Mouse (Mus musculus): ENCODE data around the gene Zdhhc9. TPM values are rescaled to one million over a fixed set of nuclear protein-coding genes. Genes with fewer than 3 reads are reported as not detected.

Gene Zdhhc9
- polyA plus RNA-seq, 1 experiment from 2014 or later = 2.9 TPM

DNA sequence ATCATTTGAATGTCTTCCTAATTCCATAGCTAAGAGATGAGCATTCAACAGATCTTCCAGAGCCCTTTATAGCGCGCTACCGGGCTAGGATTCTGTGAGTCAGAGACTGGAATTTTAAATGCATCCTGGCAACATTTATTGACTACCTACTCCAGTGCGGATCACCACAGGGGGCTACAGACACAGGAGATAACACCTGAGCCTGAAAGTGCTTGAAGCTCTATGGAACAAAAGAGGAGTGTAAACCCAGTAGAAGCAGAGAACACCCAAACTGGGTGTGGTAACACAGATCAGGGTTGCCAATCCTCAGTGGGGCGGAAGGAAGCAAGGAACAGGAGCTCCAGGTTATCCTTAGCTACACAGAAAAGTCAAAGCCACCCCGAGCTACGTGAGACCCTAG, 6.2 kb downstream of the Zdhhc9 start:
- WGBS = 86% methylated on average over 7 of the region's 7 CpGs

DNA sequence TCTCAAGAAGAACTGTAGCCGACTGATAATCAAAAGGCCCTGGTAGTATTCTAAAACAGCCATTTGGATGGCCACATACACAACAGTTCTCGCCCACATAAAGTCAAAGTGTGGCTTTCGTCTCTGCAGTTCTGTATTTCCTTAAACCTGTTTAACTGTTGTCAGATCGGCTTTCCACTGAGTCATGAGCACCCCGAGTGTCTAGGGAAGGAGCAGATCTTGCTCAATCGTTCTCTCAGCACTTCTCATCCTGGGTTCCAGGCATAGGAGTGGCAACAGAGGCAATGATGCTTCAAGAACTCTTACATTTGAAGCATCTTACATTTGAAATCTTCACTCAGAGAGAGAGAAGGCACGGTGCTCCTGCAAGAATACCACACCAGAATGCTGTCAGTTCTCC, 6.7 kb downstream of the Zdhhc9 start:
- DNase-seq (ENCODE audit: low spot score) = no peak
- 85% methylated on average over 7 of the region's 7 CpGs for WGBS
- Histone ChIP-seq H3K27me3 (ENCODE audit: insufficient read depth, poor library complexity, severe bottlenecking) (peaks cover 8% of the 10 kb centered on the region; the same call in 1 of the 2 replicates), H3K36me3 (no peaks in the 10 kb centered on the region), H3K9me3 (no peaks in the 10 kb centered on the region), H3K4me3 (no peak overlapping the region), H3K4me1 (no peaks in the 10 kb centered on the region), H3K27ac (no peak overlapping the region)

More for the DNA sequence above, 6.2 kb downstream of the Zdhhc9 start:
- DNase-seq (ENCODE audit: low spot score) = no peak
- H3K4me3 ChIP-seq = no peak overlapping the region
- no peaks in the 10 kb centered on the region for H3K36me3 ChIP-seq
- peaks cover 8% of the 10 kb centered on the region; the same call in 1 of the 2 replicates for H3K27me3 ChIP-seq (ENCODE audit: insufficient read depth, poor library complexity, severe bottlenecking)
- no peaks in the 10 kb centered on the region for H3K9me3 ChIP-seq
- no peak overlapping the region for H3K27ac ChIP-seq
- no peaks in the 10 kb centered on the region for H3K4me1 ChIP-seq

DNA sequence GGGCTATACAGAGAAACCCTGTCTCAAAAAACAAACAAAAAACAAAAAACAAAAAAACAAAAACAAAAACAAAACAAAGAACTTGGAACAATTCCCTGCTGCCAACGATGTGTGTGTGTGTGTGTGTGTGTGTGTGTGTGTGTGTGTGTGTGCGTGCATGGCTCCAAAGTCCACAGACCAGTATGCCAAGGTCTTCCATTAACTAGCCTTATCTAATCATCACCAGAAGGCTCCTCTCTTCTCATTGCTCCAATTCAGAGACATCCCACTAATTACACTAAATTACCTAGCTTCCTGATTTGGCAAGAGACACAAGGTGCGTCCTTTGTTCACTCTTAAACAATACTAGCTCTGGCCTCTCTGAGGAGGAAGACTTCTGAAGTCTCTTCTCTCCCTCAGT, 8.0 kb downstream of the Zdhhc9 start:
- no peak for DNase-seq (ENCODE audit: low spot score)
- peaks cover 5% of the 10 kb centered on the region; the same call in 1 of the 2 replicates for H3K27me3 ChIP-seq (ENCODE audit: insufficient read depth, poor library complexity, severe bottlenecking)
- no peaks in the 10 kb centered on the region for H3K36me3 ChIP-seq
- H3K4me3 ChIP-seq = no peak overlapping the region
- H3K4me1 ChIP-seq = no peaks in the 10 kb centered on the region
- 94% methylated on average over 3 of the region's 3 CpGs for WGBS
- no peaks in the 10 kb centered on the region for H3K9me3 ChIP-seq
- H3K27ac ChIP-seq = no peak overlapping the region

DNA sequence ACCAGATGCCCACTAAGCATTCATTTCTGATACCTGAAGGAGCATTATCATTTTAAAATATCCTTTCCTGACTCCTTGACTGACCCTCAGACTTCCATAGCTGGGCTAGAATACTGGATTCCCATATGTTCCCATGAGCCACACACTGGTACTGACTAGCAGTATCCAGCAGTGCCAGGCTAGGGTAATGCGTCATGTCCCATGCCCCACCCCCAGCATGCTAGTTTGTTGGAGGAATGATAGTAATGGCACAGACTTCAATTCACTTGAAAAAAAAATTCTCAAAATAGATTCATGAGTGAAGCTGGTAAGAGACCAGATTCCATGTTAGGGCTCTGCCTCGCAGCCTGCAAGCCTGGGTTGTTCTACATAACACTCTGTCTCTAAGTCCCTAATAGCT, 9.7 kb downstream of the Zdhhc9 start:
- Histone ChIP-seq H3K27me3 (ENCODE audit: insufficient read depth, poor library complexity, severe bottlenecking) (peaks cover 5% of the 10 kb centered on the region; the same call in 1 of the 2 replicates), H3K9me3 (no peaks in the 10 kb centered on the region)
- WGBS = 78% methylated on average over 2 of the region's 2 CpGs

DNA sequence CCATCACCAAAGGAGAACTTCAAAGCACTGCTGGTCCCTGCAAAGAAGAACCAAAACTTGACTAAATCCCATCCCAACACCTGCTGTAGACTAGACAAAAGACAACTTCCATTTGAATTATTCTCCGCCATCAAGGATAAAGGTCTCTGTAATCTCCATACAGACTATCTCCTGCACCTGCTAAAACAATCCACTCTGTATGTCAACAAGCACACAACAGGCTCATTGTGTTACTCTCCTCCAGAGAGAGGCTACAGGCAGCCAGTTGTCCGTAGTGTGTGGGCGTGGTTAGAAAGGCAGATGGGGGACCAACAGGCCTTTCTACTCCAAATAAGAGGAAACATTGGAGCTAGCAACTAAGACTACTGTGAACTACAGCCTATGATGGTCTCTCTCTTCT, 10.8 kb downstream of the Zdhhc9 start:
- no peak for DNase-seq (ENCODE audit: low spot score)
- H3K36me3 ChIP-seq = no peaks in the 10 kb centered on the region
- H3K4me3 ChIP-seq = no peak overlapping the region
- 90% methylated on average over 3 of the region's 3 CpGs for whole genome bisulfite sequencing
- H3K4me1 ChIP-seq = no peaks in the 10 kb centered on the region
- H3K27me3 ChIP-seq (ENCODE audit: insufficient read depth, poor library complexity, severe bottlenecking) = no peaks in the 10 kb centered on the region
- no peaks in the 10 kb centered on the region for H3K9me3 ChIP-seq
- no peak overlapping the region for H3K27ac ChIP-seq

More for the DNA sequence above, 9.7 kb downstream of the Zdhhc9 start:
- DNase-seq (ENCODE audit: low spot score) = no peak
- H3K36me3 ChIP-seq = no peaks in the 10 kb centered on the region
- H3K27ac ChIP-seq = no peak overlapping the region
- no peaks in the 10 kb centered on the region for H3K4me1 ChIP-seq
- H3K4me3 ChIP-seq = no peak overlapping the region

DNA sequence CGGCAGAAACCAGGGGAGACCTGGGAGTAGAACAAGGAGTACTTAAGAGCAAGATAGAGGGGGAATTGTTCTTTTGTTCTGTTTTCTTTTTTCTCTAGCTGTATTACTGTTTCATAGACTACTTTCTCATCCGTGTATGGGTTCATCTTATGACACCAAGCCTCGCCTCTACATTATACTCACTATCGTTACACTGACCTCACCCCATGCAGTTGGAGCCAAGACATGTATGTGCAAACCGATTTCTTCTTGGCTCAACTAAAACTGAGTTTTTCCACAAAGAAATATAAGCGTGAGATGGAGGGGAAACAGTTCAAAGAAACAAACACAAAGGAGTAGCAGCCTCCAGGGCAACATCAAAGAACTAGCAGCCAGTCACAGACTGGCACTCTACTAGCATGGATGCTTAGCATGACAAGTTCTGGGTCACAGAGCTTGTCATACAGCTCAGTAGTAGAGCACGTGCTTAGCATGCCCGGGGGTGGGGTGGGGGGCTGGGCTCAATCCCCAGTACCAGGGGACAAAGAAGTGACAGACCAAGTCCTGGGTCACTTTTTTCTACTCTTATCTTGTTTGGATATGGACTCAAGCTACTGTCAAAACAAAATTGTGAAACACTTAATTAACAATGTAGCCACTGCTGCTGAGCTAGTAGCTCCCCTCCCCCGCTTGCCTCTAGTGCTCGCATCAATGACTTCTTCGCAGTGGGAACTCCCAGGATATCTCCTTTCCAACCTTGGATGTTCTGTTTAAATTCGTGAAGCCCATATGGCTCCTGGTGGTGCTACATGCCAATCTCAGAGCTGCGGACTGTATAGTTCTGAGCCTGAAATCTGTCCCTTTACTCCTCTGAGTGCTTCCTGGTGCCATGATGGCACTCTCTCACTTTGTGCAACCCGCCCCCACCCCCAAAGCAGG, 15.2 kb downstream of the Zdhhc9 start:
- H3K4me3 ChIP-seq = no peak overlapping the region
- no peak for DNase-seq (ENCODE audit: low spot score)
- H3K27ac ChIP-seq = no peak overlapping the region

DNA sequence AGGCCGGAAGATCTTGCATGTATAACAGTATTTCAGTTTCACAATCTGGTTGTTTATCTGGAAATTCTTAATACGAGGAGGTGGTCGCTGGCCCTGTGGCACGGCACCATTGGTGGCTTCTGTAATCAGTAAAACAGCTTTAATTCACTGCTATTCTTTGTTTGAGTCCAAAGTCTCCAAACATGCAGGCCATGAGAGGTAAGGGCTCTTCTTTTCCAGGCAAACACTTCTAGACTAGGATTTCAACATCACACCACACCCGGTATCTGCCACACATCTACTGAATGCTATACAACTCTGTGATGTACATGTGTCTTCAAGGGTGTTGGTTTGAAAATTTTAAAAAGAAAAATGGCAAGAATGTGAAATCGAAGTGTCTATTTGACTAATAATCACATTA, 17.4 kb downstream of the Zdhhc9 start:
- no peaks in the 10 kb centered on the region for H3K4me1 ChIP-seq
- H3K27ac ChIP-seq = no peak overlapping the region
- no peaks in the 10 kb centered on the region for H3K9me3 ChIP-seq
- DNase-seq (ENCODE audit: low spot score) = no peak
- H3K27me3 ChIP-seq (ENCODE audit: insufficient read depth, poor library complexity, severe bottlenecking) = no peaks in the 10 kb centered on the region
- H3K36me3 ChIP-seq = peaks cover 11% of the 10 kb centered on the region; the same call in 1 of the 2 replicates
- no peak overlapping the region for H3K4me3 ChIP-seq
- 87% methylated on average over 6 of the region's 6 CpGs for WGBS

More for the DNA sequence above, 15.2 kb downstream of the Zdhhc9 start:
- H3K4me1 ChIP-seq = no peaks in the 10 kb centered on the region
- no peaks in the 10 kb centered on the region for H3K27me3 ChIP-seq (ENCODE audit: insufficient read depth, poor library complexity, severe bottlenecking)
- WGBS = 70% methylated on average over 14 of the region's 14 CpGs
- no peaks in the 10 kb centered on the region for H3K9me3 ChIP-seq
- peaks cover 11% of the 10 kb centered on the region; the same call in 1 of the 2 replicates for H3K36me3 ChIP-seq

DNA sequence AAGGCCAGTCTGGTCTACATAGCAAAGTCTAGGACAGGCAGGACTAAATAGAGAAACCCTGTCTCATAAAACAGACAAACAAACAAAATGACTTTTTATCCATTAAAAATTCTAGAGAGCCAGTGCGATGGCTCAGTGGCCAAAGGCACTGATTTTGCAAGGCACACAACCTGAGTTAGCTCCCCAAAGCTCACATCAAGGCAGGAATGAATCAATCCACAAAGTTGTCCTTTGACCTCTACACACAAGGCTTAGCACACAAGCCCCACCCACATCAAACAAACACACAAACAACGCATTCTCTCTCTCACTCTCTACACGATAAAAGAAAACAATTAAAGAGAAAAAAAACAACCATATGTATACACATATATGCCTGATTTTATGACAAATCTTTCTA, 24.0 kb downstream of the Zdhhc9 start:
- WGBS = 70% methylated on average over 3 of the region's 3 CpGs
- no peaks in the 10 kb centered on the region for H3K27me3 ChIP-seq (ENCODE audit: insufficient read depth, poor library complexity, severe bottlenecking)

DNA sequence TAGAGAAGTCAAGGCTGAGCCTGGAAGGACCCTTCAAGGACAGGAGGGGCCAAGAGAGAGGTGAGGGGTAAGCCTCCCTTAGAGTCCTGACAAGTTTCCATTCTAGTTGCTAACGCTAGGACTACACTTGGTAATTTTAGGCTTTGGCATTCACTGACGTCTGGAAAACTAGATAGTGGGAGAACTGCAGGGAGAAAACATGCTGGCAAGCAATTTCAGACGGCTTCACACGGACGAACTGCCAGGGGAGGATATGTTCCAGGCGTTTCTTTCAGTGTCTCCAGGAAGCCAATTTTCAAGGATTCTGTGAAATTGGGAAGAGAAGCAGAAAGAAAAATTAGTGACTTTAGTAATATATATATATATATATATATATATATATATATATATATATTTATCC, 26.8 kb downstream of the Zdhhc9 start:
- 70% methylated on average over 6 of the region's 6 CpGs for WGBS
- no peak for DNase-seq (ENCODE audit: low spot score)
- no peaks in the 10 kb centered on the region for H3K9me3 ChIP-seq
- no peaks in the 10 kb centered on the region for H3K4me1 ChIP-seq
- no peaks in the 10 kb centered on the region for H3K36me3 ChIP-seq
- no peaks in the 10 kb centered on the region for H3K27me3 ChIP-seq (ENCODE audit: insufficient read depth, poor library complexity, severe bottlenecking)
- no peak overlapping the region for H3K4me3 ChIP-seq
- H3K27ac ChIP-seq = no peak overlapping the region

More for the DNA sequence above, 24.0 kb downstream of the Zdhhc9 start:
- H3K4me1 ChIP-seq = no peaks in the 10 kb centered on the region
- H3K27ac ChIP-seq = no peak overlapping the region
- H3K4me3 ChIP-seq = no peak overlapping the region
- DNase-seq (ENCODE audit: low spot score) = no peak
- no peaks in the 10 kb centered on the region for H3K36me3 ChIP-seq
- no peaks in the 10 kb centered on the region for H3K9me3 ChIP-seq

DNA sequence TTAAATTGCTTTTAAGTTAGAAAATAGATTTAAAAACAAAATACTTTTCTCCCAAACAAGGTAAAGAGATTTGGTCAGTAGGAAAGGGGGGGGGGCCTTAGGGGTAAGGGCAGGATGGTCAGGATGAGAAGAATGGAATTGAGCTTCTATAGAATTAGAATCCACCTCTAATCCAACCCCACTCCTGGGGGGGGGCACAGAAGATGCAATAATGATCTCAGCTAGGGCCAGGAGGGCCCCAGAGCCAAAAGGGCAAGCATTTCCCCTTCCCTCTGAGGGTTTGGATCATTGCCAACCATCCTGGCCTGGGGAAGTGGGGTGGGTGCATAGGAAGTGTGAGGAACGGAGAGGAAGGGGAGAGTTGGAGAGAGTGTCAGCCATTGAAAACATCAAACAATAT, 38.3 kb downstream of the Zdhhc9 start:
- Histone ChIP-seq H3K27me3 (ENCODE audit: insufficient read depth, poor library complexity, severe bottlenecking) (no peaks in the 10 kb centered on the region; the same call in 1 of the 2 replicates), H3K36me3 (peaks cover 11% of the 10 kb centered on the region; the same call in 1 of the 2 replicates), H3K9me3 (no peaks in the 10 kb centered on the region), H3K4me3 (no peak overlapping the region), H3K27ac (no peak overlapping the region), H3K4me1 (no peaks in the 10 kb centered on the region)
- DNase-seq (ENCODE audit: low spot score) = no peak
- 56% methylated on average over 1 of the region's 1 CpGs for WGBS

DNA sequence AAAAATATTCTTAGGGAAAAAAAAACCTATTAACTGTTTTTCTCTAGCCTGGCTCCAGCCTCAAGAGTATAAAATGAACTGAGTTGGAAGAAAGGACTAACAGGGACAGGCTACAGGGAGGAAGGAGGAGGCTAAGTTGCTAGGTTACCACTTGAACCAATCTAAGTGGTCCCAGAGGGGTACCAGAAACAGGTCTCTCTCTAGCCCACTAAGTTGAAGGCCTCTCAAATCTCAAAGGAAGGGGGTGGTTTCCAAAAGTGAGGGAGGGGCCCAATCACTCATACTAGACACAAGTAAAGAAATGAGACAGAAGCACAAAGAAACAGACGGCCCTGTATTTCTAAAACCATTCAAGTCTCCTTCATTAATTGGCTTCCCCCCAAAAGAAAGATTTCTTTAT, 38.8 kb downstream of the Zdhhc9 start:
- Histone ChIP-seq H3K9me3 (no peaks in the 10 kb centered on the region), H3K4me3 (no peak overlapping the region), H3K4me1 (no peaks in the 10 kb centered on the region), H3K27ac (no peak overlapping the region), H3K27me3 (ENCODE audit: insufficient read depth, poor library complexity, severe bottlenecking) (no peaks in the 10 kb centered on the region; the same call in 1 of the 2 replicates), H3K36me3 (peaks cover 7% of the 10 kb centered on the region; the same call in 1 of the 2 replicates)
- no peak for DNase-seq (ENCODE audit: low spot score)
- WGBS = 81% methylated on average over 1 of the region's 1 CpGs

DNA sequence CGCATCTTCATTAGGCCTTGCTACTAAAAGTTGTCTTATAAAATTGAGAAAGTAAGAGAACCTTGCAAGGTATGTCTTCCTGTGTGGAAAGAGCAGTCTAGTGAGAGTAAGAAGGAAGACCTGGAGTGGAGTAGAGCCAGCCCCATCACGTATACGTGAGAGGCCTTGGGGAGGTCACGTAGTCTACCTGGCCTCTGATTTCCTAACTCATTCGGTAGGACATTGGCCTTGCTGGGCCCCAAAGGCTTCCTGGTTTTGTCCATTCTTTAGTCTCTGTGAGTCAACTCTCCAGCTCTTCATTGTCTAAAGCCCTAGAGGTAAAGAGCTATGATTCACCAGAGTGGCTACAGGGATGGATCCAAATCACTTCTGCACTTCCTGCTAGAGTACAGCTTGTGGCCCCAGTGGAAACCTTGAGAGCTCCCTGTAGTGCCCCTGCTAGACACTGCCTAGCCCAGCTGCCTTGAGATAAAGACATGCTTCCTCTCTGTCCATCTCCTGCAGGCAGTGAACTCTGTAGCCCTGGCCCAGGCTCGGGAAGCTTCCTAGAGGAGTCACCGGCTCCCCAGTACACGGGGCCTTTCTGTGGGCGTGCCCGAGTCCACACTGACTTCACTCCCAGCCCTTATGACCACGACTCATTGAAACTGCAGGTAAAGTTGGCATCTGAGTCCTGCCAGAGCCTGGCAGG, 50.3 kb downstream of the Zdhhc9 start:
- no peaks in the 10 kb centered on the region for H3K4me1 ChIP-seq
- peaks cover 8% of the 10 kb centered on the region; the same call in 1 of the 2 replicates for H3K27me3 ChIP-seq (ENCODE audit: insufficient read depth, poor library complexity, severe bottlenecking)
- 83% methylated on average over 11 of the region's 11 CpGs for WGBS
- H3K4me3 ChIP-seq = no peak overlapping the region
- DNase-seq (ENCODE audit: low spot score) = no peak
- no peaks in the 10 kb centered on the region for H3K36me3 ChIP-seq
- H3K9me3 ChIP-seq = no peaks in the 10 kb centered on the region
- no peak overlapping the region for H3K27ac ChIP-seq

DNA sequence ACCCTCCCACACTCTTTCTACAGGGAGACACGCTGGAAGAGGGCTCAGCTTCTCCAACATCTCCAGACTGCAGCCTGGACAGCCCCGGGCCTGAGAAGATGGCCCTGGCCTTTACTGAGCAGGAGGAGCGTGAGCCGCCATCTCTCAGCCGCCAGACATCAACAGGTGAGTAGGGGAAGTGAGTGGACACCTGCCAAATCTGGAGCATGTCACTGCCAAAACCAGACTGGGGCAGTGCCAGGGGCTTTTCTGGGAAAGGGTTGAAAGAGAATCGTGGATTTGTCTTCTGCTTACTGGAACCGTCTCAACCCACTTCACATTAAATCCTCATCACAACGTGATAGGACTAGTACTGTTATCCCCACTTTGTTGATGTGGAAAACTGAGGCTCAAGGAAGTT, 51.3 kb downstream of the Zdhhc9 start:
- no peak overlapping the region for H3K27ac ChIP-seq
- no peak overlapping the region for H3K4me3 ChIP-seq
- no peak for DNase-seq (ENCODE audit: low spot score)
- H3K36me3 ChIP-seq = no peaks in the 10 kb centered on the region
- no peaks in the 10 kb centered on the region for H3K9me3 ChIP-seq
- WGBS = 82% methylated on average over 8 of the region's 8 CpGs
- H3K4me1 ChIP-seq = no peaks in the 10 kb centered on the region
- H3K27me3 ChIP-seq (ENCODE audit: insufficient read depth, poor library complexity, severe bottlenecking) = peaks cover 8% of the 10 kb centered on the region; the same call in 1 of the 2 replicates
